Mouse (Mus musculus) hindbrain, embryonic 15.5 days (tissue): ENCODE results near the gene Gm49378. TPM values are rescaled to one million over a fixed set of nuclear protein-coding genes. Genes with fewer than 3 reads are reported as not detected.

Experiments
- ATAC-seq: fragments of 200-750 bp; cut with Nextera tagmentation; 2 replicates; pipeline ENCODE4 v1.8.0; 2017; ENCODE audit warnings: low read depth, moderate number of reproducible peaks, moderate TSS enrichment; ENCODE audit not compliant: low FRiP score
- H3K27ac ChIP-seq: fragments of 300-500 bp; sonication (generic); replicated peaks from 2 replicates; pipeline ENCODE4 v1.5.1; 2015; ENCODE audit warnings: mild to moderate bottlenecking, inconsistent platforms
- H3K27me3 ChIP-seq: fragments of 300-500 bp; sonication (generic); 2 replicates; pipeline ENCODE4 v1.6.1; 2015; ENCODE audit warnings: control low read depth, inconsistent platforms
- H3K36me3 ChIP-seq: fragments of 300-500 bp; sonication (generic); 2 replicates; pipeline ENCODE4 v1.6.1; 2015; ENCODE audit warnings: control low read depth, inconsistent platforms
- H3K4me1 ChIP-seq: fragments of 300-500 bp; sonication (generic); replicated peaks from 2 replicates; pipeline ENCODE4 v1.6.1; 2015; ENCODE audit warnings: control low read depth, inconsistent platforms
- H3K4me2 ChIP-seq: fragments of 300-500 bp; sonication (generic); 2 replicates; pipeline ENCODE4 v1.6.1; 2015; ENCODE audit warnings: moderate library complexity, mild to moderate bottlenecking, inconsistent platforms
- H3K4me3 ChIP-seq: fragments of 300-500 bp; sonication (generic); 2 replicates; pipeline ENCODE4 v1.5.1; 2015; ENCODE audit warnings: mild to moderate bottlenecking, inconsistent platforms
- H3K9ac ChIP-seq: fragments of 300-500 bp; sonication (generic); 2 replicates; pipeline ENCODE4 v1.6.1; 2015; ENCODE audit warnings: inconsistent platforms
- H3K9me3 ChIP-seq: fragments of 300-500 bp; sonication (generic); 2 replicates; pipeline ENCODE4 v1.6.1; 2016; ENCODE audit warnings: control low read depth, inconsistent platforms
- WGBS: fragments of 180-500 bp; shearing (Covaris S2); methylation state at CpG from one replicate; pipeline ENCODE4 v1.1.7; 2015; 5-methylcytosine and 5-hydroxymethylcytosine counted together
- polyA plus RNA-seq: library from polyadenylated mRNA; unstranded; fragments of >200 nt; fragmentation: Nextera tagmentation; extraction: Ambion mirVana; gene quantifications from 2 replicates; pipeline ENCODE4 v1.2.1, GENCODE M21; 2015

Gene Gm49378
- 0.93 and 2.3 TPM in 2 replicates for polyA plus RNA-seq

DNA sequence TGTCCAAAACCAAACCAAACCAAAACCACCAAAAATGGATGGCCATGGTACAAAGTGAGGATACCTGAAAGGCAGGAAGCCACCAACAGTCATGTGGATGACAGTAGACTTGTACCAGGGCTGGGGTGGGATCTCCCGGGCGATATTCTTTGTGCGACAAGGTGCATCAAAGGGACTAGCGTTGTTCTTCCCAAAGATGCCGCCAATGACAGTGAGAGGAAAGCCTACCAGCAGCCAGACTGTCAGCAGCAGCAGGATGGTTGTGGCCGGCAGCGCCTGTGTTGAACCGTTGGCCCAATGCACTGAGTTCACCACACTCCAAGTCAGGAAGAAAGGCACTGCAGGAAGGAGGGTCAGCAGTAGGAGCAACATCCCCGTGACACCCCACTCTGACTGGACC lies at the start of gene Gm49378:
Gene Gm49378, minus strand, starts transcription at position 101 of the 400 bp plus-strand sequence.
- Histone ChIP-seq H3K4me1 (peaks cover 37% of the 10 kb centered on the region), H3K4me3 (no peak within 1 kb of the TSS), H3K27ac (no peak within 1 kb of the TSS), H3K9ac (no peak within 1 kb of the TSS), H3K36me3 (peaks cover 47% of the 10 kb centered on the region), H3K4me2 (no peak within 1 kb of the TSS), H3K9me3 (no peaks in the 10 kb centered on the region), H3K27me3 (no peaks in the 10 kb centered on the region)
- no peak for ATAC-seq
- WGBS, result 93% methylated on average over 9 of the region's 9 CpGs

DNA sequence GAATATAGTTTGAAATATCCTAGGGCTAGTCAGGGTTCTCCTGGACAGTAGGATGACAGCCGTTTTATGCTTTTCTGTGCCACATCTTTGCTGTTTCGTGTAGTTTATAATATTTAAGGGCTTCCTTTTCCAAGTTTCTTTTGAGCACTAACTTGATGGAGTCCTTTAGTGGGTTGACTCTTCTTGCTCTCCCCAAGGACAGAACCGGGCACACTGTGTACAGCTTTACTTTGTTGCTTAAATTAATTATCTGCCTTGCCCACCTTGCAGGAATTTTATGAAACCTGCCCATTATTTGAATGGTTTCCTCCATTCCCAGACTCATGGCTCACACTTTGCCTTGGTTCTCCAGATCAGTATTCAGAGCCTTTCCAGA lies 44.4 kb upstream of the Gm49378 start:
- Histone ChIP-seq H3K9me3 (no peaks in the 10 kb centered on the region), H3K4me1 (peaks cover 13% of the 10 kb centered on the region), H3K4me3 (peak overlapping the region; percentile 78), H3K4me2 (peak overlapping the region; percentile 90), H3K27me3 (no peaks in the 10 kb centered on the region), H3K27ac (peak overlapping the region; percentile 81), H3K36me3 (peaks cover 26% of the 10 kb centered on the region), H3K9ac (peak overlapping the region; percentile 38)
- WGBS, result 12% methylated on average over 3 of the region's 3 CpGs
- no peak; the same call in 1 of the 2 replicates for ATAC-seq

DNA sequence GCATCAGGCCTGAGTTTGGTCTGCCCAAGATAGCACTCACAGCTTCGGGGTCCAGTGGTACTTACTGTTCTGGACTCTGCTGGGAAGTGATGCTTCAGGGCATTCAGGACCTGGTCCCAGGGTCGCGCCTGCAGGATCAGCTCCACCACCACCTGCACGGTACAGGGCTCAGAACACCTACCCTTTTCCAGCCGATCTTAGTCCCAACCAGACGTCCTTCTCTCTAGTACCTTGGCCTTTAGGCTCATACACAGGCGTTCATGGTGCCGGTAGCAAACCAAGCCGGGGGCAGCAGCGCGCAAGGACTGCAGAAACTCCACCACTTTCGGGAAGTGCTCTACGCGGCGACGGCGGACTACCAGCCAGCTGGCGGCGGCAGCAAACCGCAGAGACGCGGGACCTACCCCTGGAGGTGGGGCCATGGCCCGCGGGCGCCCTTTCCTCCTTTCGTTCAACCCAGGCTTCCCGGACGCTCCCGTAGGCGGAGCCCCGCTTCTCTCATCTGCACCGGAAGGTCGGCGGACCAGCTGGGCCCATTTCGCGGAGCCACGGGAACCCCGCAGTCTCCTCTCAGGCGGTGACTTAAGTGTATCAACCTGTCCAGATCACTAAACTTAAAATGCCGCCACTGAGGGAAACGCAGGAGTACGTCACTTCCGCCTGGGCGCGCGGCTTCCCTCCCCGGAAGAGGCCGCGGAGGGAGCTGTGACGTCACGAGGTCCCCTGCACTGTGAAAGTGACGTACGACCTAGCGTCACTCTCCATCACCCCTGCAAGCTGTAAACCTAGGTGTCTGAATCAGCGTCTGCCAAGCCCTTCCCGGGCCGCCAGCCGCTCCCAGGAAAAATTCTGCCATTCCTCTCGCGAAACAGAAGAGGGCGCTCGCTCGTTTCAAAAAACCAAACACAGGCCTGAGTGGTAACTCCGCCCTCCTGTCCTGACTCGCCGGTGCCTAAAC lies 43.7 kb upstream of the Gm49378 start, which contains the start of gene Tinf2:
Gene Tinf2, minus strand, starts transcription at position 661 of the 958 bp plus-strand sequence.
- under 1% methylated on average over 66 of the region's 66 CpGs for WGBS

DNA sequence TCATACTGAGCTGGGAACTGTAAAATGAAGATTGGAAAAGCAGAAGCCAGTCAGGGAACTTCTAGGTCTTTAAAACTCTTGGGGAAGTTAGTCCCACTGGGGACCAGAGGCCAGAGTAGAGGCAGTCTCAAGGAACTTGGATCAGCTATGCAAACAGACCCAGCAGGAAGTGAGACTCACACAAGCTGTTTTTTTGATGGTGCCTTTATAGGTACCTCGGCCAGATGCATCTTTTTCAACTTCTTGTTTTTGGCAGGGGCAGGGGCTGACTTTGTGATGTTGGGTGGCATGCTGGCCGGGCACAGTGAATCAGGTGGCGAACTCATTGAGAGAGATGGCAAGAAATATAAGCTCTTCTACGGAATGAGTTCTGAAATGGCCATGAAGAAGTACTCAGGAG lies 39.9 kb upstream of the Gm49378 start:
- Histone ChIP-seq H3K9ac (no peak overlapping the region), H3K27ac (no peak overlapping the region), H3K4me3 (no peak overlapping the region), H3K36me3 (peaks cover 45% of the 10 kb centered on the region), H3K27me3 (no peaks in the 10 kb centered on the region), H3K9me3 (no peaks in the 10 kb centered on the region), H3K4me2 (no peak overlapping the region), H3K4me1 (peaks cover 18% of the 10 kb centered on the region)
- ATAC-seq, result no peak
- WGBS, result 93% methylated on average over 4 of the region's 4 CpGs

More for the DNA sequence above, 43.7 kb upstream of the Gm49378 start, which contains the start of gene Tinf2:
- peak within 1 kb of the TSS; percentile 78 for H3K4me3 ChIP-seq
- ATAC-seq, result peak; percentile 99
- peaks cover 13% of the 10 kb centered on the region for H3K4me1 ChIP-seq
- H3K27ac ChIP-seq, result peak within 1 kb of the TSS; percentile 81
- peak within 1 kb of the TSS; percentile 90 for H3K4me2 ChIP-seq
- H3K9me3 ChIP-seq, result no peaks in the 10 kb centered on the region
- H3K27me3 ChIP-seq, result no peaks in the 10 kb centered on the region
- peak within 1 kb of the TSS; percentile 59 for H3K9ac ChIP-seq
- peaks cover 32% of the 10 kb centered on the region for H3K36me3 ChIP-seq

DNA sequence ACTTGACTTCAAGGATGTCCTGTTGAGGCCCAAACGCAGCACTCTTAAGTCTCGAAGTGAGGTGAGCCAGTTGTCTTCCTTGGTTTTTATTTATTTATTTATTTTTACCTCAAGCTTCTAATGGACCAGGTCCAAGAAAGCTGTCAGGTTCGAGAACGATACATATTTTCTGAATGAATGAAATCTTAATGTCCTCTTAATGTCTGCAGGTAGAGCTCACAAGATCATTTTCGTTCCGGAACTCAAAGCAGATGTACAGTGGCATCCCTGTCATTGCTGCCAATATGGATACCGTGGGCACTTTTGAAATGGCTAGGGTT lies 35.0 kb upstream of the Gm49378 start:
- Histone ChIP-seq H3K9ac (peak overlapping the region; percentile 45), H3K4me1 (peaks cover 28% of the 10 kb centered on the region), H3K27me3 (no peaks in the 10 kb centered on the region), H3K36me3 (peaks cover 27% of the 10 kb centered on the region), H3K4me3 (peak overlapping the region; percentile 65), H3K9me3 (no peaks in the 10 kb centered on the region), H3K4me2 (peak overlapping the region; percentile 65), H3K27ac (peak overlapping the region; percentile 93; the same call in 1 of the 2 replicates)
- WGBS, result 88% methylated on average over 7 of the region's 7 CpGs
- ATAC-seq, result no peak

DNA sequence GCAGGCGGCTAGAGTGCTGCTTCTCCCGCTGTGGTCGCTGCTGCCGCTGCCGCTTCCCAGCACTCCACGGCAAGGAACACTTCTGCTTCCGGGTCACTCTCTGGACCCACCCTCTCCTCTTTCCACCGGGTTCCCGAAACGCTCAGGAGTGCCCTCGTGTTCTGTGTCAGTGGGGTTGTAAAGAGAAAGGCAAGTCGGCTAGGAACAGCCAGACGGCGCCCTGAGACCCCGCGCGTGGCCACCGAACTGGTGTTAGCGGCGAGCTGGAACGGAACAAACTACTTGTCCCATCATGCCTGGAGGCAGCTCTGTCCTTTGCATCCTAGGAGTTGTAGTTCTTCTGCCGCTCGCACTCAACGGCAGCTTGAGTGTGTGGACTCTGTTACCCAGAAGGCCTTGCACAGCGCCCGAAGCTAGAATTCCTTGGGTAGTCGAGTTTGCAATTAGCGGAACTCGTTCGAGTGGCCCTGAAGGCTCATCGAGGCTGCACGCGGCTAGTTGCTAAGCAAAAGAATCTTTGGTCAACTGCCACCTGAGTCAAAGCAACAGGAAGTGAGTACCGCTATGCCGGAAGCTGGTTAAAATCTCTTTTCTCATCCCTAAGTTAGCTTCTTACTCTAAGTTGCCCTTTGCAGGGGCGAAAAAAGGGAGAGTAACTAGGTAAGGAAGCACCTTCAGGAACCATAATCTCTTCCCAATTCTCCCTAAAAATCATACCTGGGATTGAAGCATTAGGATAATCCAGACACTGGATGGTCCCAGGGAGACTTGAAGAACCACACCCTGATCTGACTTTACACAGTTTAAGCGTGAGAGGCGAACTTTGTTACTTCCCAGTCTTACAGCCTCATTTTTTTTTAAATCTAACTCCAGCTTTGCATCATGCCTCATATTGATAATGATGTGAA lies 34.4 kb upstream of the Gm49378 start, which contains the start of the genes Gmpr2 and Nedd8:
Gene Gmpr2, plus strand, starts transcription at position 109 of the 908 bp plus-strand sequence.
Gene Nedd8, minus strand, starts transcription at position 292 of the 908 bp plus-strand sequence.
- Histone ChIP-seq H3K36me3 (peaks cover 21% of the 10 kb centered on the region), H3K4me1 (peaks cover 28% of the 10 kb centered on the region), H3K4me2 (peak within 1 kb of the TSS; percentile 65), H3K27me3 (no peaks in the 10 kb centered on the region), H3K9ac (peak within 1 kb of the TSS; percentile 67), H3K9me3 (no peaks in the 10 kb centered on the region), H3K4me3 (peak within 1 kb of the TSS; percentile 65), H3K27ac (peak within 1 kb of the TSS; percentile 93)
- under 1% methylated on average over 38 of the region's 38 CpGs for WGBS
- ATAC-seq, result peak; percentile 98

DNA sequence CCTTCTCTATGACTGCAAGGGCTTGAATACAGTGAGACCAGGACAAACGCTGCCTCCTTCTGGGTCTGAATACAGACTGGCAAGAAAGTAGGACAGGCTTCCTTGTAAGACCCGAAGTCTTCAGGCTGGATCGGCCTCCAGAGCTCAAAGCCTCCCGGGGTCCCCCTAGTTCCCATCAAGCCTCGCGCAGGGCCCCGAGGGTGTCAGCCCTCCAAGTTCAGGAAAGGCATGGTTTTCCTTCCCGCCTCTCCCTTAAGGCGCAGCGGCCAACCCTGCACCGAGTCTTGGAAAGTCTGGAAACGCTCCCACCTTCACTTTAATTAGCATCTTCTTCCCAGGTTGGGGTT lies 33.8 kb upstream of the Gm49378 start:
- peak overlapping the region; percentile 65 for H3K4me3 ChIP-seq
- H3K36me3 ChIP-seq, result peaks cover 19% of the 10 kb centered on the region
- peak overlapping the region; percentile 93 for H3K27ac ChIP-seq
- H3K4me2 ChIP-seq, result peak overlapping the region; percentile 65
- no peaks in the 10 kb centered on the region for H3K27me3 ChIP-seq
- H3K4me1 ChIP-seq, result peaks cover 28% of the 10 kb centered on the region
- WGBS, result under 1% methylated on average over 12 of the region's 12 CpGs
- no peaks in the 10 kb centered on the region for H3K9me3 ChIP-seq
- H3K9ac ChIP-seq, result peak overlapping the region; percentile 67
- ATAC-seq, result peak; percentile 63

DNA sequence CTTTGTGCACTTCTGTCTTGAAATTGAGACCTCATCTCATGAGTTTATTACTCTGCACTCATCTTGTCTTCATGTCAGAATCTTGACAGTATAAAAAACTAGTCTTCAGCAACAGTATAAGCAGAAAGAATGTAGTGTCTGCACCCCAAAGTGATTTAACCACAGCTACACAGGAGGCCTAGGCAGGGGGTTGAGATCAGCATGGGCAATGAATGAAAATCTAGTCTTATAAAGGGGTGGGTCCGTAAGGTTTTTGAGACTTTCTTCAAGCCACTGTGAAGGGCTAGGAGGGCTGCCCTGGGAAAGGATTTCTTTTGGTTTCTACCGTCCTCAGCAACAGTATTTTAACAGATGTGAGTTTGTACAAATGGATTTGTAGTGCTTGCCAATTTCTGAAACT lies 22.9 kb upstream of the Gm49378 start:
- H3K9ac ChIP-seq, result no peak overlapping the region
- H3K27ac ChIP-seq, result peak overlapping the region; percentile 87
- peak overlapping the region; percentile 75 for H3K4me3 ChIP-seq
- H3K9me3 ChIP-seq, result no peaks in the 10 kb centered on the region
- H3K36me3 ChIP-seq, result peaks cover 35% of the 10 kb centered on the region
- H3K4me1 ChIP-seq, result peaks cover 14% of the 10 kb centered on the region
- no peak; the same call in none of the 2 replicates for ATAC-seq
- H3K4me2 ChIP-seq, result peak overlapping the region; percentile 58
- H3K27me3 ChIP-seq, result no peaks in the 10 kb centered on the region
- WGBS, result 35% methylated on average over 2 of the region's 2 CpGs

DNA sequence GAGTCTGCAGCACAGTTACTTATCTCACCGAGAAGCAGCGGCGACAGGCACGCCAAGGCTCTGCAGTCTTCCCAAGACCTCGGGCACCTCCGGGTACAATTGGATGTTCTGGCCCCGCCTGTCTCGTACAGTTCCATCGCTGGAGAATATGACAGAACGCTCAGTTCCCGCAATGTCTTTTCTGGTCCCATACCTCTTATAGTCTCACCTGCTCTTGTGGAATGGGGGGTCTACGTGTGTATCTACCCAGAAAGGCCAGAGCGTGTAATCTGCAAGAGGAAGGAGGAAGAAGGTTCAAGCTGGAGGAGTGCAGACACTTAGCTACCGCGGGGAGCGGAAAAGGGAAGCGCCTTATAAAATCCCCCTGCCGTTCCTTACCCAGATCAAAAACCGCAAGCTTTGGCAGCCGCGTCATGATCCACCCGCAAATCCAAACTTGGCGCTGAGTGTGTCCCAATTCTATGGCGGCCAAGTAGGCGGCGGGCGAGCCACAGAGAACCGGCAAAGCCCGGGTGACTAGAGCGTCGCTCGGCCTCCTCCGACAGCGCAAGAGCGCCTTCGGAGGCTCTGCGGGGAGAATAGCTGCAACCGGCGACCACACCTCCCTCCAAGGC lies 22.4 kb upstream of the Gm49378 start, which contains the start of gene Mdp1:
Gene Mdp1, minus strand, starts transcription at position 549 of the 614 bp plus-strand sequence.
- peak within 1 kb of the TSS; percentile 87 for H3K27ac ChIP-seq
- ATAC-seq, result peak; percentile 96
- H3K9ac ChIP-seq, result peak within 1 kb of the TSS; percentile 69
- peak within 1 kb of the TSS; percentile 58 for H3K4me2 ChIP-seq
- peaks cover 14% of the 10 kb centered on the region for H3K4me1 ChIP-seq
- no peaks in the 10 kb centered on the region for H3K9me3 ChIP-seq
- H3K4me3 ChIP-seq, result peak within 1 kb of the TSS; percentile 75
- H3K36me3 ChIP-seq, result peaks cover 35% of the 10 kb centered on the region
- no peaks in the 10 kb centered on the region for H3K27me3 ChIP-seq
- WGBS, result under 1% methylated on average over 39 of the region's 39 CpGs

DNA sequence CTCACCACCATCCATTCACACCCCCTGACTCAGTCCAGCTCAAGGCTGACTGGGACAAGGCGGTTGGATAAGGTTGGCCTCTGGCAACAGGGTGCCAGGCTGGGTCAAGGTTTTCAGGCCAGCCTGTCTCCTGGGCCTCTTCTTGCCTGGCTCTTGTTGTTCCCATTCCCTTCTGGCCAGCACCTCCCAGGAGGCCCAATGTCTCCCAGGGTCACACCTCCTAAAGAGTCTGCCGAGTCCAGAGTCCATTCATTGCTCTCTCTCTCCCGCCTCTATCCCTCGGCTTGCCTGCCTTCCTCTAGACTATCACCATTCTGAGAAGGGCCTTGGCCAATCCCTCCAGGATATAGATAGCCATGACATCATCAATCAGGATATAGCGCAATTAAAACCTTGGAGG lies 20.3 kb upstream of the Gm49378 start:
- Histone ChIP-seq H3K4me2 (no peak overlapping the region), H3K4me1 (peaks cover 14% of the 10 kb centered on the region), H3K36me3 (peaks cover 28% of the 10 kb centered on the region), H3K27ac (no peak overlapping the region), H3K9ac (no peak overlapping the region), H3K27me3 (no peaks in the 10 kb centered on the region), H3K4me3 (no peak overlapping the region), H3K9me3 (no peaks in the 10 kb centered on the region)
- 96% methylated on average over 5 of the region's 5 CpGs for WGBS
- no peak for ATAC-seq

DNA sequence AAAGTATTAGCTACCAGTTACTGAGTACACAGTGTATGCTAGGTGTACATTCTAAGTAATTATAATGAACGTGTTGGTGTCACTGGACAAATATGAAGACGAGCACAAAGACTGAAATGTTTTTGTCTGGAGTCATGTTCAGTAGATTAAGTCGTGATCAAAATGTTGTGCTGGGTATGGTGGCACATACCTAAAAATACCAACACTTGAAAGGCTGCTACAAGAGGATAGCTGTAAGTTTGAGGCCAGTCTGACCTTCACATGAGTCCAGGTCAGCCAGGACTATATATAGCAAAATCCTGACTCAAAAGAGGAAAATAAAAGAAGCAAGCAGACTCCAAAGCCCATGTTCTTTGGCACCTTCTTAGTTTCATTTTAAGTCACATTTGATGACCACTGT lies 19.2 kb upstream of the Gm49378 start:
- H3K4me1 ChIP-seq, result peaks cover 14% of the 10 kb centered on the region
- no peaks in the 10 kb centered on the region for H3K9me3 ChIP-seq
- no peak overlapping the region for H3K27ac ChIP-seq
- no peak overlapping the region for H3K4me2 ChIP-seq
- H3K9ac ChIP-seq, result no peak overlapping the region
- H3K27me3 ChIP-seq, result no peaks in the 10 kb centered on the region
- no peak overlapping the region for H3K4me3 ChIP-seq
- WGBS, result 90% methylated on average over 3 of the region's 3 CpGs
- peaks cover 20% of the 10 kb centered on the region for H3K36me3 ChIP-seq
- no peak for ATAC-seq
